Mouse (Mus musculus): ENCODE measurements around the gene Donson. TPM values are rescaled to one million over a fixed set of nuclear protein-coding genes. Genes with fewer than 3 reads are reported as not detected.

Gene Donson
- total and polyA plus RNA-seq, 3 experiments, result 2.4 to 4.9 (median 3.9) TPM

DNA sequence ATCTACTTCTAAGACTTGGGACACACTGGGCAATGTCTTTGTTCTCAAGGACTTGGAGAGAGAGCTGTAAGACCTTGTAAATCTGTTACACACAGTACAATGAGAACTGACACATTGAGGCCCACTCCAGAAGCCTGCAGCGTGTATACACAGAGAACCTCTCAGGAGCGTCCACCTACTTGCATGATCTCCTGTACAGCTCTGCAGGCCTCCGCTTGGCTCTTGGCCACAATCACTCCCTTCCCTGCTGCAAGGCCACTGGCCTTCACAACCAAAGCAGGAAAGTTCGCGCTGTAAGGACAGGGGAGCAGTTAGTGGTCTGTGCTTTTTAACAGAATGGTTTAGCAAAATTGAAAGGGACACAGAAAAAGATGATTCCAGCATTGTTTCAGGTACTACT is 49.4 kb downstream of the Donson start:
- Histone ChIP-seq H3K4me3 (no peak overlapping the region), H3K79me2 (replicated peaks; ENCODE audit: control insufficient read depth, insufficient read depth, low read length) (no peaks in the 10 kb centered on the region), H3K36me3 (ENCODE audit: control insufficient read depth, insufficient read depth, low read length) (no peaks in the 10 kb centered on the region), H3K9ac (ENCODE audit: low read depth, low read length) (no peak overlapping the region), H3K27me3 (ENCODE audit: control insufficient read depth, insufficient read depth, low read length) (no peaks in the 10 kb centered on the region), H3K27ac (no peak overlapping the region), H3K4me1 (ENCODE audit: control insufficient read depth, insufficient read depth, low read length) (no peaks in the 10 kb centered on the region)
- DNase-seq, result no peak
- WGBS, result 91% methylated on average over 5 of the region's 5 CpGs
- no peak for TF ChIP-seq POLR2A (IDR thresholded peaks at IDR 0.05; ENCODE audit: insufficient read depth, low read depth, low read length)
- TF ChIP-seq EP300 (IDR thresholded peaks at IDR 0.05; ENCODE audit: insufficient read depth, low read depth, low read length), result no peak
- TF ChIP-seq CTCF (IDR thresholded peaks at IDR 0.05), result no peak
- intact Hi-C loops (cut with DNase I), result no loop called here

- H3K79me2 ChIP-seq (replicated peaks; ENCODE audit: control insufficient read depth, insufficient read depth, low read length), result no peaks in the 10 kb centered on the region
- no peaks in the 10 kb centered on the region for H3K27me3 ChIP-seq (ENCODE audit: control insufficient read depth, insufficient read depth, low read length)
- no peak overlapping the region for H3K27ac ChIP-seq
- no peak for TF ChIP-seq POLR2A (IDR thresholded peaks at IDR 0.05; ENCODE audit: insufficient read depth, low read depth, low read length)
- no peak for TF ChIP-seq CTCF (IDR thresholded peaks at IDR 0.05)
- no peak for TF ChIP-seq EP300 (IDR thresholded peaks at IDR 0.05; ENCODE audit: insufficient read depth, low read depth, low read length)
- no peak overlapping the region for H3K9ac ChIP-seq (ENCODE audit: low read depth, low read length)
- H3K4me1 ChIP-seq (ENCODE audit: control insufficient read depth, insufficient read depth, low read length), result no peaks in the 10 kb centered on the region
- DNase-seq, result no peak
- H3K36me3 ChIP-seq (ENCODE audit: control insufficient read depth, insufficient read depth, low read length), result no peaks in the 10 kb centered on the region
- no peak overlapping the region for H3K4me3 ChIP-seq
- 75% methylated on average over 12 of the region's 12 CpGs for WGBS
- intact Hi-C loops (cut with DNase I), result no loop called here
Measured at GRCm38 (mm10) chr16:91633641-91634040, 54.9 kb downstream of the Donson start.

GRCm38 (mm10) chr16:91632940-91633339 is 55.6 kb downstream of the Donson start:
- Histone ChIP-seq H3K27me3 (ENCODE audit: control insufficient read depth, insufficient read depth, low read length) (no peaks in the 10 kb centered on the region), H3K36me3 (ENCODE audit: control insufficient read depth, insufficient read depth, low read length) (no peaks in the 10 kb centered on the region), H3K79me2 (replicated peaks; ENCODE audit: control insufficient read depth, insufficient read depth, low read length) (no peaks in the 10 kb centered on the region), H3K4me3 (no peak overlapping the region), H3K4me1 (ENCODE audit: control insufficient read depth, insufficient read depth, low read length) (no peaks in the 10 kb centered on the region), H3K9ac (ENCODE audit: low read depth, low read length) (no peak overlapping the region), H3K27ac (no peak overlapping the region)
- 96% methylated on average over 7 of the region's 7 CpGs for WGBS
- intact Hi-C loops (cut with DNase I), result no loop called here
- no peak for TF ChIP-seq EP300 (IDR thresholded peaks at IDR 0.05; ENCODE audit: insufficient read depth, low read depth, low read length)
- no peak for TF ChIP-seq POLR2A (IDR thresholded peaks at IDR 0.05; ENCODE audit: insufficient read depth, low read depth, low read length)
- TF ChIP-seq CTCF (IDR thresholded peaks at IDR 0.05), result no peak
- DNase-seq, result no peak

DNA sequence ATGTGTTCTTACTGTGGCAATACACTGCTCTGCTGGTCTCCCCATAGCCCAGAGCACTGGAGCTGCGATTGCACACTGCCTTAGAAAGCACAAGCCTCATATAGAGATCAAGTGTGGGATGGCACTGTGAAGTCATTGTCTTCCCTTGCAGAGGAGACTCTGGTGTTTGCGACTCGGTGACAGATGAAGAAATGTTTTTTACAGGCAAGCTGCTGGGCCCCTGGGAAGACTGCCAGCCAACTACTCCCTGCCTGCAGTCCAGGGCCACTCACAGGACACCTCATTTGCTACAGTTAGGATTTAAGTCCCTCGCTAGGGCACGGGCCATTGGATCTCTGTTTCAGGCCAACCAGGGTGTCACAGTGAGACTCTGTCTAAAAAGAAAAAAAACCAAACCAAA is 56.1 kb downstream of the Donson start:
- H3K4me1 ChIP-seq (ENCODE audit: control insufficient read depth, insufficient read depth, low read length), result no peaks in the 10 kb centered on the region
- H3K27ac ChIP-seq, result no peak overlapping the region
- no peaks in the 10 kb centered on the region for H3K79me2 ChIP-seq (replicated peaks; ENCODE audit: control insufficient read depth, insufficient read depth, low read length)
- H3K27me3 ChIP-seq (ENCODE audit: control insufficient read depth, insufficient read depth, low read length), result no peaks in the 10 kb centered on the region
- H3K36me3 ChIP-seq (ENCODE audit: control insufficient read depth, insufficient read depth, low read length), result no peaks in the 10 kb centered on the region
- intact Hi-C loops (cut with DNase I), result no loop called here
- TF ChIP-seq POLR2A (IDR thresholded peaks at IDR 0.05; ENCODE audit: insufficient read depth, low read depth, low read length) (no peak), CTCF (IDR thresholded peaks at IDR 0.05) (no peak), EP300 (IDR thresholded peaks at IDR 0.05; ENCODE audit: insufficient read depth, low read depth, low read length) (no peak)
- no peak overlapping the region for H3K4me3 ChIP-seq
- DNase-seq, result no peak
- WGBS, result 75% methylated on average over 5 of the region's 5 CpGs
- no peak overlapping the region for H3K9ac ChIP-seq (ENCODE audit: low read depth, low read length)

- Histone ChIP-seq H3K4me3 (no peak overlapping the region), H3K36me3 (ENCODE audit: control insufficient read depth, insufficient read depth, low read length) (no peaks in the 10 kb centered on the region), H3K27me3 (ENCODE audit: control insufficient read depth, insufficient read depth, low read length) (no peaks in the 10 kb centered on the region), H3K79me2 (replicated peaks; ENCODE audit: control insufficient read depth, insufficient read depth, low read length) (no peaks in the 10 kb centered on the region), H3K9ac (ENCODE audit: low read depth, low read length) (no peak overlapping the region), H3K27ac (no peak overlapping the region), H3K4me1 (ENCODE audit: control insufficient read depth, insufficient read depth, low read length) (no peaks in the 10 kb centered on the region)
- 33% methylated on average over 1 of the region's 1 CpGs for WGBS
- no peak for TF ChIP-seq CTCF (IDR thresholded peaks at IDR 0.05)
- DNase-seq, result no peak
- intact Hi-C loops (cut with DNase I), result no loop called here
Measured at GRCm38 (mm10) chr16:91630584-91630983, 58.0 kb downstream of the Donson start.

- intact Hi-C loops (cut with DNase I), result no loop called here
- no peaks in the 10 kb centered on the region for H3K36me3 ChIP-seq (ENCODE audit: control insufficient read depth, insufficient read depth, low read length)
- no peak overlapping the region for H3K4me3 ChIP-seq
Measured at GRCm38 (mm10) chr16:91629749-91630148, 58.8 kb downstream of the Donson start.

More at GRCm38 (mm10) chr16:91629749-91630148, 58.8 kb downstream of the Donson start:
- Histone ChIP-seq H3K27me3 (ENCODE audit: control insufficient read depth, insufficient read depth, low read length) (no peaks in the 10 kb centered on the region), H3K79me2 (replicated peaks; ENCODE audit: control insufficient read depth, insufficient read depth, low read length) (no peaks in the 10 kb centered on the region), H3K27ac (no peak overlapping the region), H3K9ac (ENCODE audit: low read depth, low read length) (no peak overlapping the region), H3K4me1 (ENCODE audit: control insufficient read depth, insufficient read depth, low read length) (no peaks in the 10 kb centered on the region)
- 95% methylated on average over 4 of the region's 4 CpGs for WGBS
- no peak for DNase-seq
- TF ChIP-seq CTCF (IDR thresholded peaks at IDR 0.05), result no peak
- no peak for TF ChIP-seq POLR2A (IDR thresholded peaks at IDR 0.05; ENCODE audit: insufficient read depth, low read depth, low read length)
- no peak for TF ChIP-seq EP300 (IDR thresholded peaks at IDR 0.05; ENCODE audit: insufficient read depth, low read depth, low read length)
